Mouse (Mus musculus): ENCODE data around the gene Gmpr2. TPM values are rescaled to one million over a fixed set of nuclear protein-coding genes. Genes with fewer than 3 reads are reported as not detected.

Gene Gmpr2
- polyA plus RNA-seq, 1 experiment: 21.7 TPM

GRCm38 (mm10) chr14:55707397-55707796 is 35.7 kb downstream of the Gmpr2 start:
- Histone ChIP-seq H3K27ac (ENCODE audit: insufficient read depth, low read depth, low read length) (no peak overlapping the region), H3K36me3 (ENCODE audit: control insufficient read depth, insufficient read depth, low read length) (no peaks in the 10 kb centered on the region), H3K4me1 (ENCODE audit: control insufficient read depth, insufficient read depth, low read length) (peaks cover 2% of the 10 kb centered on the region; the same call in 1 of the 2 replicates), H3K4me3 (ENCODE audit: insufficient read depth, low read depth, low read length) (no peak overlapping the region), H3K27me3 (replicated peaks; ENCODE audit: control insufficient read depth, insufficient read depth, low read length) (no peaks in the 10 kb centered on the region)
- TF ChIP-seq CTCF (conservative IDR thresholded peaks at IDR 0.05; ENCODE audit: insufficient read depth, insufficient read length, low read depth, low read length) (no peak), POLR2A (IDR thresholded peaks at IDR 0.05; ENCODE audit: low read depth, low read length) (no peak)
- 88% methylated on average over 5 of the region's 5 CpGs for WGBS
- DNase-seq: peak; percentile 61

DNA sequence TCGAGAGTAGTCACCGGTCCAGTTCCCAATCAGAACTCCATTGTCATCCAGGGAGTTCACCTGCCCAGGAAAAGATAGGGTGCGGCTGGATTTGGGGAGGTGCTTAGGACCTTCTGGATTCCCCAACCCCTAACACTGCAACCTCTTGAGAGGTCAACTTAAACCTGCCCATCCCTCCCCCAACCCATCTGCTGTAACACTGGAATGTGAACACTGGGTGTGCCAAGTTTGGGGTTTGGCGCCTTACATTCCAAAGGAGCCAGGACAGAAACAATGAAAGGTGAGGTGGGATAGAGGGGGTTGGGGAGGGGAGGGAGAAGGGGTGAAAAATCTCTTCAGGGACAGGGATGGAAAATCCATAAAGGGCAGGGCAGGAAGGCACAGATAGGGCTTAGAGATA is 37.8 kb downstream of the Gmpr2 start:
- DNase-seq: no peak
- no peak overlapping the region for H3K4me3 ChIP-seq (ENCODE audit: insufficient read depth, low read depth, low read length)
- no peak overlapping the region for H3K27ac ChIP-seq (ENCODE audit: insufficient read depth, low read depth, low read length)
- no peaks in the 10 kb centered on the region for H3K27me3 ChIP-seq (replicated peaks; ENCODE audit: control insufficient read depth, insufficient read depth, low read length)
- 86% methylated on average over 4 of the region's 4 CpGs for WGBS
- peaks cover 9% of the 10 kb centered on the region; the same call in 1 of the 2 replicates for H3K4me1 ChIP-seq (ENCODE audit: control insufficient read depth, insufficient read depth, low read length)
- no peaks in the 10 kb centered on the region for H3K36me3 ChIP-seq (ENCODE audit: control insufficient read depth, insufficient read depth, low read length)
- TF ChIP-seq CTCF (conservative IDR thresholded peaks at IDR 0.05; ENCODE audit: insufficient read depth, insufficient read length, low read depth, low read length) (no peak), POLR2A (IDR thresholded peaks at IDR 0.05; ENCODE audit: low read depth, low read length) (no peak)

GRCm38 (mm10) chr14:55711786-55712185 is 40.0 kb downstream of the Gmpr2 start:
- peak overlapping the region; percentile 40 for H3K4me3 ChIP-seq (ENCODE audit: insufficient read depth, low read depth, low read length)
- H3K27me3 ChIP-seq (replicated peaks; ENCODE audit: control insufficient read depth, insufficient read depth, low read length): no peaks in the 10 kb centered on the region
- no peaks in the 10 kb centered on the region for H3K36me3 ChIP-seq (ENCODE audit: control insufficient read depth, insufficient read depth, low read length)
- H3K4me1 ChIP-seq (ENCODE audit: control insufficient read depth, insufficient read depth, low read length): peaks cover 17% of the 10 kb centered on the region
- TF ChIP-seq CTCF (conservative IDR thresholded peaks at IDR 0.05; ENCODE audit: insufficient read depth, insufficient read length, low read depth, low read length) (0 out of 2 replicates have a peak, but pooled peaks have one; percentile 24), POLR2A (IDR thresholded peaks at IDR 0.05; ENCODE audit: low read depth, low read length) (no peak)
- WGBS: 80% methylated on average over 7 of the region's 7 CpGs
- no peak overlapping the region for H3K27ac ChIP-seq (ENCODE audit: insufficient read depth, low read depth, low read length)
- DNase-seq: no peak

- peaks cover 22% of the 10 kb centered on the region for H3K4me1 ChIP-seq (ENCODE audit: control insufficient read depth, insufficient read depth, low read length)
- peak; percentile 91 for DNase-seq
- no peaks in the 10 kb centered on the region for H3K36me3 ChIP-seq (ENCODE audit: control insufficient read depth, insufficient read depth, low read length)
- TF ChIP-seq CTCF (conservative IDR thresholded peaks at IDR 0.05; ENCODE audit: insufficient read depth, insufficient read length, low read depth, low read length): no peak
- WGBS: 15% methylated on average over 25 of the region's 25 CpGs
- no peaks in the 10 kb centered on the region for H3K27me3 ChIP-seq (replicated peaks; ENCODE audit: control insufficient read depth, insufficient read depth, low read length)
- peak overlapping the region; percentile 66 for H3K27ac ChIP-seq (ENCODE audit: insufficient read depth, low read depth, low read length)
- H3K4me3 ChIP-seq (ENCODE audit: insufficient read depth, low read depth, low read length): peak overlapping the region; percentile 32
Observed at GRCm38 (mm10) chr14:55713007-55713728, 41.4 kb downstream of the Gmpr2 start.

- TF ChIP-seq POLR2A (IDR thresholded peaks at IDR 0.05; ENCODE audit: low read depth, low read length) (no peak), CTCF (conservative IDR thresholded peaks at IDR 0.05; ENCODE audit: insufficient read depth, insufficient read length, low read depth, low read length) (no peak)
- H3K4me3 ChIP-seq (ENCODE audit: insufficient read depth, low read depth, low read length): peak within 1 kb of the TSS; percentile 40
- peak within 1 kb of the TSS; percentile 66 for H3K27ac ChIP-seq (ENCODE audit: insufficient read depth, low read depth, low read length)
- DNase-seq: no peak
- WGBS: 28% methylated on average over 4 of the region's 4 CpGs
- H3K36me3 ChIP-seq (ENCODE audit: control insufficient read depth, insufficient read depth, low read length): no peaks in the 10 kb centered on the region
- peaks cover 24% of the 10 kb centered on the region for H3K4me1 ChIP-seq (ENCODE audit: control insufficient read depth, insufficient read depth, low read length)
- no peaks in the 10 kb centered on the region for H3K27me3 ChIP-seq (replicated peaks; ENCODE audit: control insufficient read depth, insufficient read depth, low read length)
Observed at GRCm38 (mm10) chr14:55713729-55714122, 42.0 kb downstream of the Gmpr2 start, which contains the start of gene Tgm1. TSS of gene Tgm1 (minus strand) at chr14:55713926.

DNA sequence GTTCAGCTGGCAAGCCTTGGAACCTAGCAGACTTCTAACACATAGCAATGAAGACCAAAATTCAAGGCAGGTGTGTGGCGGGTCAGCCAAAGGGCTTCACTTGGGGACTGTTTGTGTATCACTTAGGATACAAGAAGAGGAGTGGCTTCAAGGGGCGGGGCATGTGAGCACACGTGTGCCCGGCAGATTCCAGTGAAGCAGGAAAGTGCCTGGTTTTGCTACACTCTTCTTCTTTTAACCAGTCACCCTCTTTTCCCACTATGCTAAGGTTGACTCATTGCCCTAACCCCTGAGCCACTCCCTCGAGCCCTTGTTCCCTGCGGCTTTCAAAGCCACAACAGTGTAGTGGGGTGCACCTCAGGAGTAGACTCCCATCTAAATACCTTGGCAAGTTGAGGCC is 43.2 kb downstream of the Gmpr2 start:
- peak; percentile 57 for DNase-seq
- no peak overlapping the region for H3K27ac ChIP-seq (ENCODE audit: insufficient read depth, low read depth, low read length)
- WGBS: 27% methylated on average over 6 of the region's 6 CpGs

DNA sequence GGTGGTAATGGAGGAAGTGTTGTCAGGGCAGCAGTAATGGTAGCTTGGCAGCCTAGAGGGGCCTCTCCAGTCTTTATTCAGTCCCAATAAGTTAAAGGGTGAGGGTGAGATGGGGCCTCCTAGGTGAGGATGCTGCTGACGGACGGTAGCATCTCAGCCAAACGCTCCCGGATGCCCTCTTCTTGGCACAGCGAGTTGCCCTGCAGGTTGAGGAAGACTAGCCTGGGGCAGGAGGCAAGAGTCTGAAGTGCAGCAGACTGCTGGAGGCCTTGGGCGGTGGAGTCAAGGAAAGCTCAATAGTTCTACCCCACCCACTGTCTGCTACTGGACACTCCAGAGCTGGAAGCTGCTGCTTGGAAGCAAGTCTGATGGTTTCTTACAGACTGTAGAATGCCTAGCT is 44.5 kb downstream of the Gmpr2 start:
- DNase-seq: peak; percentile 81
- no peak for TF ChIP-seq CTCF (conservative IDR thresholded peaks at IDR 0.05; ENCODE audit: insufficient read depth, insufficient read length, low read depth, low read length)
- no peak for TF ChIP-seq POLR2A (IDR thresholded peaks at IDR 0.05; ENCODE audit: low read depth, low read length)
- Histone ChIP-seq H3K4me1 (ENCODE audit: control insufficient read depth, insufficient read depth, low read length) (peaks cover 30% of the 10 kb centered on the region), H3K27ac (ENCODE audit: insufficient read depth, low read depth, low read length) (peak overlapping the region; percentile 84; the same call in 1 of the 2 replicates), H3K27me3 (replicated peaks; ENCODE audit: control insufficient read depth, insufficient read depth, low read length) (no peaks in the 10 kb centered on the region), H3K4me3 (ENCODE audit: insufficient read depth, low read depth, low read length) (no peak overlapping the region), H3K36me3 (ENCODE audit: control insufficient read depth, insufficient read depth, low read length) (no peaks in the 10 kb centered on the region)
- WGBS: 62% methylated on average over 6 of the region's 6 CpGs

More for the DNA sequence above, 43.2 kb downstream of the Gmpr2 start:
- TF ChIP-seq CTCF (conservative IDR thresholded peaks at IDR 0.05; ENCODE audit: insufficient read depth, insufficient read length, low read depth, low read length) (no peak), POLR2A (IDR thresholded peaks at IDR 0.05; ENCODE audit: low read depth, low read length) (no peak)
- Histone ChIP-seq H3K4me3 (ENCODE audit: insufficient read depth, low read depth, low read length) (no peak overlapping the region), H3K27me3 (replicated peaks; ENCODE audit: control insufficient read depth, insufficient read depth, low read length) (no peaks in the 10 kb centered on the region), H3K36me3 (ENCODE audit: control insufficient read depth, insufficient read depth, low read length) (no peaks in the 10 kb centered on the region), H3K4me1 (ENCODE audit: control insufficient read depth, insufficient read depth, low read length) (peaks cover 24% of the 10 kb centered on the region)

All from kidney, adult 2 months (tissue).